Mouse (Mus musculus): ENCODE data around the gene Kndc1.

GRCm38 (mm10) chr7:139898606-139899005, 4.1 kb downstream of the Kndc1 start:
- TF ChIP-seq POLR2A (IDR thresholded peaks at IDR 0.05; ENCODE audit: borderline replicate concordance, insufficient read depth, low read length) = no peak
- TF ChIP-seq CTCF (IDR thresholded peaks at IDR 0.05; ENCODE audit: borderline replicate concordance, insufficient read depth, low read depth, low read length) = no peak
